Mouse (Mus musculus) thymus, adult 2 months (tissue): ENCODE results near the gene Rbms3.

Experiments
- CTCF ChIP-seq: fragments of 200-500 bp; IDR thresholded peaks from 2 replicates; pipeline ENCODE4 v1.5.1; 2012; ENCODE audit warnings: mild to moderate bottlenecking, control low read depth, low read length, moderate library complexity, borderline replicate concordance; ENCODE audit not compliant: control insufficient read depth, poor library complexity, insufficient read depth; ENCODE audit errors: extremely low read depth
- POLR2A ChIP-seq: fragments of 200-500 bp; IDR thresholded peaks from 2 replicates; pipeline ENCODE4 v1.6.1; 2012; ENCODE audit warnings: mild to moderate bottlenecking, low read length, control low read depth, moderate library complexity; ENCODE audit not compliant: control insufficient read depth, poor library complexity, insufficient read depth; ENCODE audit errors: extremely low read depth

GRCm38 (mm10) chr9:117627173-117627572 lies 2.5 kb downstream of the Rbms3 start:
- TF ChIP-seq CTCF (no peak), POLR2A (no peak)
